Mouse (Mus musculus) hindbrain, embryonic 12.5 days (tissue): ENCODE results near the gene Lnpk. TPM values are rescaled to one million over a fixed set of nuclear protein-coding genes. Genes with fewer than 3 reads are reported as not detected.

Source experiments
- ATAC-seq: fragments of 200-750 bp; cut with Nextera tagmentation; 2 replicates; pipeline ENCODE4 v1.8.0; 2017; ENCODE audit warnings: moderate TSS enrichment; ENCODE audit not compliant: low FRiP score
- H3K27ac ChIP-seq: fragments of 300-500 bp; sonication (generic); 2 replicates; pipeline ENCODE4 v1.5.1; 2016; ENCODE audit warnings: mild to moderate bottlenecking
- H3K27me3 ChIP-seq: fragments of 300-500 bp; sonication (generic); 2 replicates; pipeline ENCODE4 v1.6.1; 2016; ENCODE audit warnings: mild to moderate bottlenecking
- H3K36me3 ChIP-seq: fragments of 300-500 bp; sonication (generic); 2 replicates; pipeline ENCODE4 v1.6.1; 2016; ENCODE audit warnings: mild to moderate bottlenecking
- H3K4me1 ChIP-seq: fragments of 300-500 bp; sonication (generic); 2 replicates; pipeline ENCODE4 v1.6.1; 2016
- H3K4me2 ChIP-seq: fragments of 300-500 bp; sonication (generic); replicated peaks from 2 replicates; pipeline ENCODE4 v1.6.1; 2016; ENCODE audit warnings: mild to moderate bottlenecking
- H3K4me3 ChIP-seq: fragments of 300-500 bp; sonication (generic); 2 replicates; pipeline ENCODE4 v1.5.1; 2016; ENCODE audit warnings: mild to moderate bottlenecking
- H3K9ac ChIP-seq: fragments of 300-500 bp; sonication (generic); 2 replicates; pipeline ENCODE4 v1.6.1; 2016; ENCODE audit warnings: mild to moderate bottlenecking, moderate library complexity
- H3K9me3 ChIP-seq: fragments of 300-500 bp; sonication (generic); replicated peaks from 2 replicates; pipeline ENCODE4 v1.6.1; 2016; ENCODE audit warnings: mild to moderate bottlenecking
- WGBS: fragments of 180-500 bp; shearing (Covaris S2); methylation state at CpG from one replicate; pipeline ENCODE4 v1.1.7; 2016; 5-methylcytosine and 5-hydroxymethylcytosine counted together
- polyA plus RNA-seq: library from polyadenylated mRNA; unstranded; fragments of >200 nt; fragmentation: Nextera tagmentation; extraction: Ambion mirVana; gene quantifications from 2 replicates; pipeline ENCODE4 v1.2.1, GENCODE M21; 2016

The Lnpk gene
- polyA plus RNA-seq, 1 experiment from 2014 or later, result 57.8 TPM

DNA sequence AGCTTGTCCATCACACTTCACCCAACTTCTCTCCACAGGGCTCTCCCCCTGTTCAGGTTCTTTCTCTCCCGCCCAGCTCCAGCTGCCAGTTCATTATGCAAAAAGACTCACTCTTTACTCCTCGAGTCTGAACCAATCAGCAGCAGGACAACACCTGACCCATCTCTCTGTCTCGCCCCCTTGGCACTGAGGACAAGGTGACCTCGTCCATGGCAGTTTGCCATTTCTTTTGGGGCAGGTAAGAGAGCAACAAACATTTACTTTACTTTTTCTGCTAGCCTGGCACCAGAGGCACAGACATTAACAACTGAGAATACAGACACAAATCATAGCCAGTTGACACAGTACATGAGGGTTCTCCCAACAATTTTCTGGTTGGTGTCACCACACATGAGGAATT is 8.8 kb downstream of the Lnpk start:
- H3K9me3 ChIP-seq, result no peaks in the 10 kb centered on the region
- H3K4me3 ChIP-seq, result no peak overlapping the region
- 0 out of 2 replicates have a peak, but pooled peaks cover 3% of the 10 kb centered on the region for H3K4me1 ChIP-seq
- H3K36me3 ChIP-seq, result no peaks in the 10 kb centered on the region
- no peak for ATAC-seq
- no peak overlapping the region for H3K9ac ChIP-seq
- H3K27ac ChIP-seq, result no peak overlapping the region
- WGBS, result 70% methylated on average over 4 of the region's 4 CpGs
- no peaks in the 10 kb centered on the region for H3K27me3 ChIP-seq
- H3K4me2 ChIP-seq, result no peak overlapping the region

DNA sequence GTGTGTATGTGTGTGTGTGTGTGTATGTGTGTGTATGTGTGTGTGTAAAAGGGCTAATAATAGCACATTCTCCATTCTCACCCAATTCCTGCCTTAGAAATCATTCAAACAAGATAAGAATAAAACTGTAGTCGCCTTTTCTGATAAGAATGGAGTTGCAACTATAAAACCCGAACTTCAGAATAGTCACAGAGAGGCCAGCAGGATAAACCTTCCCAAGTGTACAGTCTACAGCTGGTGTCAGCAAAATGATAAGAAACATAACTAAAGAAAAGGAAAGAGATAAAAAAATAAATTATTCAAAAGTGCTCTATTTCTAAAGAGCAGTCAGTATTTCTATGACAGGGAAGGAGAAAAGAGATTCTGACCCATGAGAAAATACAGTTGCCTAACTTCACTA is 19.4 kb downstream of the Lnpk start:
- H3K9ac ChIP-seq, result no peak overlapping the region
- no peaks in the 10 kb centered on the region for H3K4me1 ChIP-seq
- H3K4me2 ChIP-seq, result no peak overlapping the region
- H3K27ac ChIP-seq, result no peak overlapping the region
- no peak for ATAC-seq
- H3K9me3 ChIP-seq, result no peaks in the 10 kb centered on the region
- H3K27me3 ChIP-seq, result no peaks in the 10 kb centered on the region
- H3K4me3 ChIP-seq, result no peak overlapping the region
- H3K36me3 ChIP-seq, result 0 out of 2 replicates have a peak, but pooled peaks cover 4% of the 10 kb centered on the region
- WGBS, result 94% methylated on average over 2 of the region's 2 CpGs

GRCm38 (mm10) chr2:74559092-74559491 is 20.1 kb downstream of the Lnpk start:
- no peak for ATAC-seq
- WGBS, result 95% methylated on average over 2 of the region's 2 CpGs
- H3K27ac ChIP-seq, result no peak overlapping the region

DNA sequence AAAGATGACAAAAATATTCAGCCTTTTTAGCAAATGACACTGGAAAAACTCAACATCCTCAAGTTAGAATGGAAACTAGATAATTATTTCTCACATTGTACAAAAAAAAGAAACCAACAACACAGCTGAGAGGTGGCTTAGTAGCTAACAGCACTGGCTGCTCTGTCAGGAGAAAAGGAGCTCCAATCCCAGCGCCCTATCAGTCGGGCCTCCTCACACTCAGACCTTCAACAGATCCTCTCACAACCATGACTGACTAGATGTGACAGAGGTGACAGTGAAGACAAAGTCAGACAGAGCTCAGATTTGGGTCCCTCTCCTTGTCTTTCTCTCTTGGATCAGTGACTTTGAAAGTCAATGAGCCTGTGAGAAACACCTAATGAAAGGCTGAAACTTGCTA is 21.8 kb downstream of the Lnpk start:
- Histone ChIP-seq H3K9ac (no peak overlapping the region), H3K4me1 (no peaks in the 10 kb centered on the region), H3K4me3 (no peak overlapping the region), H3K36me3 (peaks cover 18% of the 10 kb centered on the region), H3K27me3 (no peaks in the 10 kb centered on the region), H3K9me3 (no peaks in the 10 kb centered on the region), H3K4me2 (no peak overlapping the region), H3K27ac (no peak overlapping the region)
- 74% methylated on average over 2 of the region's 2 CpGs for WGBS
- ATAC-seq, result no peak

More at GRCm38 (mm10) chr2:74559092-74559491, 20.1 kb downstream of the Lnpk start:
- Histone ChIP-seq H3K9ac (no peak overlapping the region), H3K36me3 (peaks cover 5% of the 10 kb centered on the region; the same call in 1 of the 2 replicates), H3K4me2 (no peak overlapping the region), H3K4me3 (no peak overlapping the region), H3K27me3 (no peaks in the 10 kb centered on the region), H3K4me1 (no peaks in the 10 kb centered on the region), H3K9me3 (no peaks in the 10 kb centered on the region)

DNA sequence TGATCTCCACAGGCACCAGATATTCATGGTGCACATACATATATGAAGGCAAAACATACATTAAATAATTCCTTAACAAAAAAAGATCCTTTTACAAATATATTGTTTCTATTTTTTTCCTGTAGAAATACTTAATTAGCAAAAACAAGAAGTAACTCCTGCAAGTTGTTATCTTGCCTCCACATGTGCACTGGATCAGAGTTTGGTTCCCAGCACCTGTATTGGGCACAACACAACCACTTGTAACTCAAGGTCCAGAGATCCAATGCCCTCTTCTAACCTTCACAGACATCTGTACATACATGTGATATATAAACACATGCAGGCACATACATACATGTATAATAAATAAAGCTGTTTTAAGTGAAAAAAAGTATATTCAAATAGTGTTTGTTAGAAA is 27.3 kb downstream of the Lnpk start:
- Histone ChIP-seq H3K9ac (no peak overlapping the region), H3K4me1 (no peaks in the 10 kb centered on the region), H3K27me3 (no peaks in the 10 kb centered on the region), H3K4me3 (no peak overlapping the region), H3K4me2 (no peak overlapping the region), H3K9me3 (no peaks in the 10 kb centered on the region), H3K36me3 (peaks cover 18% of the 10 kb centered on the region), H3K27ac (no peak overlapping the region)
- ATAC-seq, result no peak

- Histone ChIP-seq H3K4me2 (no peak overlapping the region), H3K36me3 (peaks cover 7% of the 10 kb centered on the region), H3K27ac (no peak overlapping the region), H3K27me3 (no peaks in the 10 kb centered on the region), H3K9me3 (no peaks in the 10 kb centered on the region), H3K4me3 (no peak overlapping the region), H3K9ac (no peak overlapping the region), H3K4me1 (no peaks in the 10 kb centered on the region)
- no peak for ATAC-seq
- WGBS, result 80% methylated on average over 2 of the region's 2 CpGs
Observed at GRCm38 (mm10) chr2:74548306-74548705, 30.9 kb downstream of the Lnpk start.

- Histone ChIP-seq H3K9ac (no peak overlapping the region), H3K4me1 (peaks cover 6% of the 10 kb centered on the region; the same call in 1 of the 2 replicates), H3K27me3 (no peaks in the 10 kb centered on the region), H3K9me3 (no peaks in the 10 kb centered on the region), H3K4me3 (no peak overlapping the region), H3K36me3 (no peaks in the 10 kb centered on the region), H3K27ac (no peak overlapping the region), H3K4me2 (no peak overlapping the region)
- WGBS, result 81% methylated on average over 5 of the region's 5 CpGs
- ATAC-seq, result no peak
Observed at GRCm38 (mm10) chr2:74508302-74508701, 70.9 kb downstream of the Lnpk start.

DNA sequence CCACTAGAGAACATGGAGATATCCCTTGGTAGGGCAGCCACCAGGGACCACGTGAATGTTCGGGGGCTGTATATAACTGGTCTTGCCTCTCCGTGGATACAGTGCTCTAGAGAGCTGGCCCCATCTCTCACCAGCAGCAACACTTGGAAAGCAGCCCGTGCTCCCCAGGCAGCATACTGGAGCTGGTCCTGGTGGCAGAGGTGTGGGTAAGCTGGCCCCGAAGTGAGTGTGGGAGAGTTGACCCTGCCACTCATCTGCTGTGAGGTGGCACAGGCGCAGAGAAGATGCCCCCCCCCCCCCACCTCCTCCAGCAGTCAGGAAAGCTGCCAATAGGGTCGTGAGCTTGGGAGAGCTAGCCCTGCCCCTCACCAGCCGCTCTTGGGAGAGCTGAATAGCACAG is 72.8 kb downstream of the Lnpk start:
- Histone ChIP-seq H3K27ac (no peak overlapping the region), H3K36me3 (no peaks in the 10 kb centered on the region), H3K27me3 (no peaks in the 10 kb centered on the region), H3K9ac (no peak overlapping the region), H3K4me1 (peaks cover 6% of the 10 kb centered on the region; the same call in 1 of the 2 replicates), H3K4me2 (no peak overlapping the region), H3K9me3 (no peaks in the 10 kb centered on the region), H3K4me3 (no peak overlapping the region)
- no peak for ATAC-seq
- WGBS, result 39% methylated on average over 8 of the region's 8 CpGs

GRCm38 (mm10) chr2:74500307-74500706 is 78.9 kb downstream of the Lnpk start:
- no peak overlapping the region for H3K9ac ChIP-seq
- WGBS, result 91% methylated on average over 2 of the region's 2 CpGs

DNA sequence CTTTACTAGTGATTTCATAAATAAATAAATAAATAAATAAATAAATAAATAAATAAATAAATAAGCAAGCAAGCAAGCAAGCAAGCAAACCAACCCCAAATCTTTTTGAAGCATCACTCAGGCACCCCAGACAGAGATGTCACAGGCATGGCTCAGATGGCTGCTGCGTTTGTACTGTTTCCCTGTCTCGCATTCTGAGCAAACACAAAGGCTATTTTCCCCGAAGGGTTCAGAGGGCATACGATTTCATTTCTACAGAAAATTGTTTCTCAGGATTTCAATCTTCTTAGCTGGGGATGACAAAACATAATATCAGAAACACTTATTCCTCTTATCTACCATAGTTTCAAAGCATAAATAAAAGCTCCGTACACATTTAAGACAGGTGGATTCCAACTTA is 81.4 kb downstream of the Lnpk start:
- Histone ChIP-seq H3K4me3 (no peak overlapping the region), H3K4me2 (no peak overlapping the region), H3K36me3 (no peaks in the 10 kb centered on the region), H3K27ac (no peak overlapping the region), H3K27me3 (no peaks in the 10 kb centered on the region), H3K4me1 (no peaks in the 10 kb centered on the region), H3K9me3 (no peaks in the 10 kb centered on the region), H3K9ac (no peak overlapping the region)
- 44% methylated on average over 5 of the region's 5 CpGs for WGBS
- no peak for ATAC-seq

More at GRCm38 (mm10) chr2:74500307-74500706, 78.9 kb downstream of the Lnpk start:
- no peaks in the 10 kb centered on the region for H3K4me1 ChIP-seq
- no peaks in the 10 kb centered on the region for H3K27me3 ChIP-seq
- no peak overlapping the region for H3K4me3 ChIP-seq
- no peak overlapping the region for H3K4me2 ChIP-seq
- H3K27ac ChIP-seq, result no peak overlapping the region
- H3K36me3 ChIP-seq, result no peaks in the 10 kb centered on the region
- ATAC-seq, result no peak
- no peaks in the 10 kb centered on the region for H3K9me3 ChIP-seq

DNA sequence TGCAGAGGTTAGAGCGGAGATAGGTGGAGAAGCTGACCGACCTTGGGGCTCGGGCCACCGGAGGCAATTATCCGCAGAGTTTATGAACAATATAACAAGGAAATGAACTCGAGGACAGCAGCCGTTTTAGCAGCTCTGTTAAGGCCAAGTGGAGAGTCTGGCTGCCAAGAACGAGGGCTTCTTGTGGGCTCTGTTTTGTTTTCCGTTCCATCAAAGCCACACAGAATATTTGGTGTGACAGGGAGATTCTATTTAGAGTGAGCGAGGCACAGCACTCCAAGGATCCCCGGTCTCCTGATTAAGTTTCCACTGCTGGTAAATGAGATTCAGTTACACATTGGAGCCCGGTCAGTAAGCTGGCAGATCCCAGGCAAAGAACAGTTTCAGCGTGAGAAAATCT is 87.8 kb downstream of the Lnpk start:
- no peaks in the 10 kb centered on the region for H3K27me3 ChIP-seq
- no peaks in the 10 kb centered on the region for H3K9me3 ChIP-seq
- 80% methylated on average over 13 of the region's 13 CpGs for whole genome bisulfite sequencing
- ATAC-seq, result no peak
- H3K4me3 ChIP-seq, result no peak overlapping the region
- H3K4me2 ChIP-seq, result no peak overlapping the region
- no peaks in the 10 kb centered on the region for H3K36me3 ChIP-seq
- H3K9ac ChIP-seq, result no peak overlapping the region
- H3K4me1 ChIP-seq, result peaks cover 10% of the 10 kb centered on the region; the same call in 1 of the 2 replicates
- peak overlapping the region; percentile 26; the same call in 1 of the 2 replicates for H3K27ac ChIP-seq

DNA sequence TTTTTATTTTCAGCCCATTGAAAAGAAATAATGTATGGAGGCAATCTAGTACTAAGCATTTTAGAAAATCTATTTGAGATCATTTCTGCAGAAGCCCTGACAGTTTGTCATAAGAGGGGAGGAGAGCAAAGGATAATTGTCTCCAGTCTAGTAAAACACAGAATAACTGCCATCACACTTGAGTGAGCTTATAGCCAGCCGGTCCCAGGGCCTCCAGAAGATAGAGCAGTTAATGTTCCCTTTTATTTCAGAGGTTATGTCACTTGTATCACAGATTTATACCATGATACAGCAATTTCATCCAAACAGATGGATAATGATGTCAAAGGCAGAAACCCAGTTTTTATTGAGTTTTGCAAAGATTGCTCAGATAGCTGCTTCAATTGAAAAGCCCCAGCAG is 89.0 kb downstream of the Lnpk start:
- Histone ChIP-seq H3K27ac (no peak overlapping the region), H3K27me3 (no peaks in the 10 kb centered on the region), H3K9ac (no peak overlapping the region), H3K36me3 (no peaks in the 10 kb centered on the region), H3K4me1 (peaks cover 10% of the 10 kb centered on the region; the same call in 1 of the 2 replicates), H3K4me2 (no peak overlapping the region), H3K4me3 (no peak overlapping the region), H3K9me3 (no peaks in the 10 kb centered on the region)
- 65% methylated on average over 1 of the region's 1 CpGs for WGBS
- ATAC-seq, result no peak

DNA sequence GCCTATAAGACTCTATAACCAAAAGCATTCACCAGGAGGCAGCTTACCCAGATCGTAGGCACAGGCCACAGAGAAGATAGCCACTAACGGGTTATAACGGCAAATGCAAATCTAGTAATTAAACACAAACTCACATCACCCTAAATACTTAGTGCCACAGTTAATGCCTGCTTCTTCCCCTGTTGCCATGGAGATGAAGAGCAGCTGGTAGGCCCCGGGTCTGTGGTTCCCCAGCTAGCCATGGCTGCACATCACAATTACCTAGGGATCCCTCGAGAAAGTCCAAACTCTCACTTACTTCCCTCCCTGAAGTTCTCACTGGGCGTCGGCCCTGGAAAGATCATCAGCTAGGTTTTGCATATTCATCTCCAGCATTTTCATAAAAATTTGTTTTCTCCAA is 90.8 kb downstream of the Lnpk start:
- Histone ChIP-seq H3K9ac (no peak overlapping the region), H3K27ac (no peak overlapping the region), H3K9me3 (no peaks in the 10 kb centered on the region), H3K4me1 (peaks cover 10% of the 10 kb centered on the region; the same call in 1 of the 2 replicates), H3K4me2 (no peak overlapping the region), H3K4me3 (no peak overlapping the region), H3K36me3 (no peaks in the 10 kb centered on the region), H3K27me3 (no peaks in the 10 kb centered on the region)
- WGBS, result 56% methylated on average over 7 of the region's 7 CpGs
- no peak for ATAC-seq
